28 mouse cellular contexts compared by ENCODE assay signal in genomic region chr2:129914261-129914660, GRCm38 (mm10).
DNase-seq lines count a peak whose midpoint lies in the region; TF ChIP-seq lines count a peak whose summit lies in the region.
"Had no signal": no experiment of that assay in that cellular context is flagged by ENCODE, and none has a peak within 500 bp of the region (broad histone marks: within the 10 kb centered on the region; RNA-seq: fewer than 3 reads in every experiment).

No protein-coding gene starts in this region.

- intact Hi-C loops in heart, postnatal 14 days (cut with DNase I) = no loop called here
- intact Hi-C loops in left cerebral cortex, adult 2 months (cut with DNase I) = loop anchor here (2.0 kb wide), 1 partner anchor 75 kb away; no protein-coding TSS in a partner anchor

- H3K36me3 ChIP-seq in myocyte (ENCODE audit: control insufficient read depth, insufficient read depth) = no peaks in the 10 kb centered on the region
- H3K36me3 ChIP-seq in forebrain, embryonic 10.5 days (replicated peaks) = no peaks in the 10 kb centered on the region
- H3K36me3 ChIP-seq: embryonic facial prominence, embryonic 15.5 days; heart, embryonic 12.5 days; hindbrain, embryonic 15.5 days; limb, embryonic 12.5 days; liver, embryonic 15.5 days; lung, embryonic 15.5 days; midbrain, embryonic 10.5 days; midbrain, embryonic 15.5 days; neural tube, embryonic 12.5 days had no signal

- H3K79me2 ChIP-seq in myocyte (ENCODE audit: control insufficient read depth, insufficient read depth) = no peaks in the 10 kb centered on the region

- TF ChIP-seq CTCF in left cerebral cortex, adult 2 months (IDR thresholded peaks at IDR 0.05) = no peak

- no peak overlapping the region for H3K4me3 ChIP-seq in left cerebral cortex, adult 2 months
- no peak overlapping the region for H3K4me3 ChIP-seq in myocyte
- no peak overlapping the region for H3K4me3 ChIP-seq in forebrain, embryonic 10.5 days
- H3K4me3 ChIP-seq: embryonic facial prominence, embryonic 15.5 days; forebrain, embryonic 13.5 days; gastrocnemius, adult 2 months; heart, adult 2 months; heart, embryonic 12.5 days; hindbrain, embryonic 15.5 days; limb, embryonic 12.5 days; liver, embryonic 15.5 days; lung, embryonic 15.5 days; midbrain, embryonic 10.5 days; midbrain, embryonic 15.5 days; neural tube, embryonic 12.5 days had no signal

- no peak for TF ChIP-seq POLR2A in myocyte (IDR thresholded peaks at IDR 0.05; ENCODE audit: insufficient read length, low read depth)

- no peak overlapping the region for H3ac ChIP-seq in myocyte (ENCODE audit: control insufficient read depth, insufficient read length)

- H3K4me2 ChIP-seq in myocyte (ENCODE audit: low read depth) = peak overlapping the region; percentile 27
- H3K4me2 ChIP-seq: embryonic facial prominence, embryonic 15.5 days; forebrain, embryonic 13.5 days; heart, embryonic 12.5 days; hindbrain, embryonic 15.5 days; limb, embryonic 12.5 days; liver, embryonic 15.5 days; lung, embryonic 15.5 days; midbrain, embryonic 15.5 days; neural tube, embryonic 12.5 days had no signal

- 93% methylated on average over 8 of the region's 8 CpGs for WGBS in forebrain, embryonic 10.5 days

- H3K9me3 ChIP-seq in forebrain, embryonic 10.5 days = no peaks in the 10 kb centered on the region
- H3K9me3 ChIP-seq: embryonic facial prominence, embryonic 15.5 days; forebrain, embryonic 13.5 days; heart, embryonic 12.5 days; hindbrain, embryonic 15.5 days; limb, embryonic 12.5 days; liver, embryonic 15.5 days; lung, embryonic 15.5 days; midbrain, embryonic 10.5 days; midbrain, embryonic 15.5 days; neural tube, embryonic 12.5 days had no signal

- peak; percentile 84 for DNase-seq in heart, adult 11 months
- DNase-seq in heart, postnatal 14 days = no peak
- DNase-seq in left cerebral cortex, adult 2 months (ENCODE audit: extremely low spot score in 1 of 2, low spot score in 2 of 2) = peak in 1 of 2 experiments; percentile 33
- no peak for DNase-seq in left cerebral cortex, adult 11 months (ENCODE audit: low spot score)
- DNase-seq in Muller cell, postnatal 12 days (ENCODE audit: inconsistent ontology term) = peak; percentile 26
- no peak for DNase-seq in spleen, postnatal 36 days (ENCODE audit: low spot score in 2 of 2)
- DNase-seq in forebrain, embryonic 10.5 days (ENCODE audit: extremely low spot score, low spot score) = no peak
- DNase-seq: adrenal gland, postnatal 25 days; cerebellum, adult 18-20 months; cerebellum, postnatal 10 days; gastrocnemius, adult 2 months; gastrocnemius, postnatal 36 days; heart, adult 2 months; kidney, adult 2 months; kidney, postnatal 36 days; layer of hippocampus, adult 9-11 months; thymus, postnatal 25 days had no signal

- H3K27me3 ChIP-seq in myocyte (ENCODE audit: control insufficient read depth, insufficient read depth, insufficient read length) = peaks cover 16% of the 10 kb centered on the region
- no peaks in the 10 kb centered on the region for H3K27me3 ChIP-seq in forebrain, embryonic 10.5 days (ENCODE audit: poor library complexity, severe bottlenecking)
- H3K27me3 ChIP-seq: forebrain, embryonic 13.5 days; neural tube, embryonic 12.5 days had no signal

- peak overlapping the region; percentile 82 for H3K27ac ChIP-seq in left cerebral cortex, adult 2 months
- H3K27ac ChIP-seq in forebrain, embryonic 10.5 days = no peak overlapping the region
- H3K27ac ChIP-seq: embryonic facial prominence, embryonic 15.5 days; forebrain, embryonic 13.5 days; gastrocnemius, adult 2 months; heart, adult 2 months; hindbrain, embryonic 15.5 days; limb, embryonic 12.5 days; liver, embryonic 15.5 days; lung, embryonic 15.5 days; midbrain, embryonic 10.5 days; midbrain, embryonic 15.5 days; neural tube, embryonic 12.5 days had no signal

- H3K4me1 ChIP-seq in forebrain, embryonic 10.5 days = peaks cover 22% of the 10 kb centered on the region
- H3K4me1 ChIP-seq: liver, embryonic 15.5 days had no signal

TF ChIP-seq in myocyte, 11 proteins besides CTCF, POLR2A, EP300 and RAD21:
- TF ChIP-seq MAX (IDR thresholded peaks at IDR 0.05; ENCODE audit: low read depth) (no peak), MYOG (IDR thresholded peaks at IDR 0.05; ENCODE audit: control insufficient read depth in 1 of 3, insufficient read depth in 1 of 3, insufficient read length in 2 of 3, low read depth in 2 of 3) (no peak), POLR2AphosphoS2 (IDR thresholded peaks at IDR 0.05; ENCODE audit: insufficient read length, low read depth) (no peak), SRF (IDR thresholded peaks at IDR 0.05; ENCODE audit: control insufficient read depth, insufficient read length, low read depth) (no peak), USF1 (IDR thresholded peaks at IDR 0.05; ENCODE audit: low read depth) (no peak), MYOD1 (IDR thresholded peaks at IDR 0.05; ENCODE audit: control insufficient read depth in 1 of 3, insufficient read length in 2 of 3, low read depth in 2 of 3) (no peak), TCF12 (IDR thresholded peaks at IDR 0.05; ENCODE audit: insufficient read depth, poor library complexity, severe bottlenecking) (no peak), TCF3 (IDR thresholded peaks at IDR 0.05; ENCODE audit: insufficient read length, low read depth) (no peak), REST (IDR thresholded peaks at IDR 0.05; ENCODE audit: insufficient read depth, insufficient read length) (no peak), E2F4 (IDR thresholded peaks at IDR 0.05; ENCODE audit: insufficient read depth) (no peak), CEBPB (IDR thresholded peaks at IDR 0.05; ENCODE audit: insufficient read depth, poor library complexity, severe bottlenecking) (no peak)

Comparison
In these comparisons a context has a peak if more than half of its experiments do, and no peak if none do; other contexts are left out.
1. DNase-seq: peak in heart, adult 11 months (single experiment) and Muller cell, postnatal 12 days (single experiment); none in heart, postnatal 14 days (0 of 2), left cerebral cortex, adult 11 months (single experiment), spleen, postnatal 36 days (0 of 2) and forebrain, embryonic 10.5 days (single experiment).